Mouse (Mus musculus): Measurements from ENCODE around the gene 4930402H24Rik. TPM values are rescaled to one million over a fixed set of nuclear protein-coding genes. Genes with fewer than 3 reads are reported as not detected.

4930402H24Rik gene
- total RNA-seq, 1 experiment from 2014 or later, result 9.4 TPM

DNA sequence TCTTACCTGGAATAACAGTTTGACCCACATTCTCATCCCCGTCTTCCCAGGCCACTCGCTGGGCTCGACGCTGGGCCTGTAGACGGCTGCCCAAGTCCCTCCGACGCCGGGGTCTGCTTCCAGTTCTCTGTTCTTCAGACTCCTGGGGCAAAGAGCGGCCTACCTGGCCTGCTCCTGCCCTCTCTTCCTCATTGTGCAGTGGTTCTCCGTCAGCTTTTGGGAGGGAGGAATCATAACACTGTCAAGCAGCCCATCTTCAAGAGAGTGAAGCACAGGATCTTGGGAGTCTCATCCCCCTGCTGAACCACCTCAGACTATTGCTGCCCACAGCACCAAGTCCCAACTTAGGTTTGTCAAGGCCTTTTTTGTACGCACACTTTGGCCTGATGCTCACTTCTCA, 242.9 kb downstream of the 4930402H24Rik start:
- no peak for ATAC-seq (replicated peaks in 1 of 2; ENCODE audit: insufficient read depth in 1 of 2, low FRiP score in 2 of 2, low TSS enrichment in 1 of 2, low read depth in 1 of 2, poor library complexity in 2 of 2, severe bottlenecking in 2 of 2)

GRCm38 (mm10) chr2:130658530-130658929, 247.7 kb downstream of the 4930402H24Rik start:
- ATAC-seq (replicated peaks in 1 of 2; ENCODE audit: insufficient read depth in 1 of 2, low FRiP score in 2 of 2, low TSS enrichment in 1 of 2, low read depth in 1 of 2, poor library complexity in 2 of 2, severe bottlenecking in 2 of 2), result 0 out of 4 replicates have a peak, but pooled peaks of 1 of the 2 experiments have one; percentile 1

GRCm38 (mm10) chr2:130657541-130657940, 248.7 kb downstream of the 4930402H24Rik start:
- ATAC-seq (replicated peaks in 1 of 2; ENCODE audit: insufficient read depth in 1 of 2, low FRiP score in 2 of 2, low TSS enrichment in 1 of 2, low read depth in 1 of 2, poor library complexity in 2 of 2, severe bottlenecking in 2 of 2), result no peak

GRCm38 (mm10) chr2:130656536-130656935, 249.7 kb downstream of the 4930402H24Rik start:
- ATAC-seq (replicated peaks in 1 of 2; ENCODE audit: insufficient read depth in 1 of 2, low FRiP score in 2 of 2, low TSS enrichment in 1 of 2, low read depth in 1 of 2, poor library complexity in 2 of 2, severe bottlenecking in 2 of 2), result no peak

Other genes with a start within 250 kb of the 4930402H24Rik start
- gene Ddrgk1, start 241.7 kb downstream of the 4930402H24Rik start, total RNA-seq (2017), result 97.6 and 97.7 TPM in 2 replicates
- gene Itpa, start 238.8 kb downstream of the 4930402H24Rik start, total RNA-seq (2017), result 55.2 and 57.7 TPM in 2 replicates
- gene Slc4a11, start 208.9 kb downstream of the 4930402H24Rik start, total RNA-seq (2017), result not detected in 2 replicates
- gene Atrn, start 89 bp upstream of the 4930402H24Rik start, total RNA-seq (2017), result 9.1 and 17.9 TPM in 2 replicates
- gene Gfra4, start 136.7 kb upstream of the 4930402H24Rik start, total RNA-seq (2017), result 5.2 TPM in 1 of 2 replicates, not detected in the other
- gene Adam33, start 157.4 kb upstream of the 4930402H24Rik start, total RNA-seq (2017), result not detected in 2 replicates
- 0.19 TPM in 1 of 2 replicates, not detected in the other for gene Siglec1, start 180.4 kb upstream of the 4930402H24Rik start, total RNA-seq (2017)
- 3.3 and 5.7 TPM in 2 replicates for gene Hspa12b, start 220.9 kb upstream of the 4930402H24Rik start, total RNA-seq (2017)
- gene Gm11037, start 227.1 kb upstream of the 4930402H24Rik start, total RNA-seq (2017), result not detected in 2 replicates

Data from hematopoietic stem cell, adult 5-6 weeks (primary cell).